ENCODE assay signal across 17 mouse cellular contexts in genomic region chr19:44364029-44364428, GRCm38 (mm10). TPM values are rescaled to one million over a fixed set of nuclear protein-coding genes. Genes with fewer than 3 reads are reported as not detected.
A peak's percentile ranks its signal among the peaks of the same experiment; 100 is the strongest.
DNase-seq lines count a peak whose midpoint lies in the region; TF ChIP-seq lines count a peak whose summit lies in the region.
"Had no signal": no experiment of that assay in that cellular context is flagged by ENCODE, and none has a peak within 500 bp of the region (broad histone marks: within the 10 kb centered on the region; RNA-seq: fewer than 3 reads in every experiment).

No protein-coding gene starts in this region.

- H3K9me3 ChIP-seq in MEL (replicated peaks; ENCODE audit: insufficient read depth, low read length): no peaks in the 10 kb centered on the region
- H3K9me3 ChIP-seq: G1E; limb, embryonic 10.5 days; midbrain, embryonic 13.5 days; neural tube, embryonic 15.5 days had no signal

- H3K4me1 ChIP-seq in MEL (ENCODE audit: control insufficient read depth in 1 of 2, insufficient read depth in 2 of 2, low read length in 2 of 2): no peaks in the 10 kb centered on the region; a peak in 1 of 4 replicates

- no peak overlapping the region for H3K27ac ChIP-seq in MEL (ENCODE audit: control insufficient read depth, low read depth, low read length)
- H3K27ac ChIP-seq: embryonic facial prominence, embryonic 10.5 days; heart, adult 2 months; hindbrain, embryonic 14.5 days; limb, embryonic 10.5 days; midbrain, embryonic 13.5 days; neural tube, embryonic 15.5 days had no signal

- intact Hi-C loops in left cerebral cortex, postnatal 14 days (cut with DNase I): loop anchor here (5.0 kb wide), 1 partner anchor 62 kb away; no protein-coding TSS in a partner anchor
- intact Hi-C loops in left cerebral cortex, postnatal 4 days (cut with DNase I): loop anchor here (5.0 kb wide), 1 partner anchor 167 kb away; no protein-coding TSS in a partner anchor

- TF ChIP-seq CTCF in MEL (IDR thresholded peaks at IDR 0.05 in 2 of 3, conservative IDR thresholded peaks at IDR 0.05 in 1 of 3; ENCODE audit: control insufficient read depth in 1 of 3, insufficient read depth in 1 of 3, low read depth in 2 of 3, low read length in 3 of 3, poor library complexity in 1 of 3, severe bottlenecking in 1 of 3): no peak

- no peaks in the 10 kb centered on the region for H3K79me2 ChIP-seq in MEL (ENCODE audit: control insufficient read depth, insufficient read depth, low read length, poor library complexity)

- TF ChIP-seq RAD21 in MEL (IDR thresholded peaks at IDR 0.05; ENCODE audit: low read depth, low read length): no peak

- no peak overlapping the region for H3K9ac ChIP-seq in MEL (ENCODE audit: control insufficient read depth, low read depth, low read length, poor library complexity, severe bottlenecking)
- H3K9ac ChIP-seq: hindbrain, embryonic 14.5 days; midbrain, embryonic 13.5 days; neural tube, embryonic 15.5 days had no signal

- DNase-seq in adrenal gland, adult 8-10 months: peak; percentile 18
- DNase-seq in adrenal gland, postnatal 10 days: no peak
- DNase-seq in left cerebral cortex, postnatal 14 days (ENCODE audit: low spot score in 2 of 2): peak; percentile 13 to 44
- no peak for DNase-seq in left cerebral cortex, postnatal 4 days
- DNase-seq in MEL (ENCODE audit: low read depth, low spot score): no peak
- DNase-seq in layer of hippocampus, adult 9-11 months: peak; percentile 53
- no peak for DNase-seq in urinary bladder, postnatal 36 days (ENCODE audit: low spot score in 2 of 2)
- DNase-seq in c-Kit-positive CD71-positive TER-119-positive erythroid progenitor cells, embryonic 14.5 days (ENCODE audit: low spot score): no peak

- H3K27me3 ChIP-seq in MEL (ENCODE audit: control insufficient read depth in 1 of 2, insufficient read depth in 2 of 2, low read length in 2 of 2): peaks cover 0 to 4% of the 10 kb centered on the region in 2 experiments; a peak in 3 of 4 replicates
- H3K27me3 ChIP-seq: midbrain, embryonic 13.5 days; neural tube, embryonic 15.5 days had no signal

- no peak overlapping the region for H3K4me3 ChIP-seq in MEL (ENCODE audit: control insufficient read depth in 1 of 2, insufficient read depth in 1 of 2, low read depth in 2 of 2, low read length in 2 of 2)
- H3K4me3 ChIP-seq: heart, adult 2 months; limb, embryonic 10.5 days; midbrain, embryonic 13.5 days; myocyte; neural tube, embryonic 15.5 days had no signal

- no peaks in the 10 kb centered on the region for H3K36me3 ChIP-seq in MEL (ENCODE audit: control insufficient read depth in 1 of 2, insufficient read depth in 2 of 2, low read length in 2 of 2)
- H3K36me3 ChIP-seq: embryonic facial prominence, embryonic 10.5 days; G1E; limb, embryonic 10.5 days; midbrain, embryonic 13.5 days; neural tube, embryonic 15.5 days had no signal

- no peak for TF ChIP-seq POLR2A in MEL (IDR thresholded peaks at IDR 0.05; ENCODE audit: control insufficient read depth in 1 of 2, insufficient read depth in 1 of 2, low read depth in 1 of 2, low read length in 2 of 2, poor library complexity in 1 of 2)

- TF ChIP-seq EP300 in MEL (IDR thresholded peaks at IDR 0.05; ENCODE audit: low read depth in 1 of 2, low read length in 2 of 2): no peak

TF ChIP-seq in MEL, 35 proteins besides CTCF, POLR2A, EP300 and RAD21:
- TF ChIP-seq ZNF384 (IDR thresholded peaks at IDR 0.05; ENCODE audit: low read depth, low read length) (peak; percentile 33; the same call in 1 of the 2 replicates), MEF2A (IDR thresholded peaks at IDR 0.05; ENCODE audit: extremely low read depth, insufficient replicate concordance, low read depth, low read length, poor library complexity, severe bottlenecking) (no peak)

RNA-seq across cellular contexts. Expression of gene Scd4, which starts 31.1 kb away (rescaled TPM):
- 1 to 10 TPM; 4.5 to 7.6 (median 6.6) TPM for total RNA-seq in adrenal gland, adult 8-10 months (2022)
- total RNA-seq in adrenal gland, postnatal 10 days (2021): 1 to 10 TPM; 1.6 to 1.7 TPM
- 1 to 10 TPM; 1.9 to 2.1 TPM for total RNA-seq in left cerebral cortex, postnatal 14 days (2021)
- total RNA-seq in left cerebral cortex, postnatal 4 days (2021): 1 to 10 TPM; 1.7 to 2.3 TPM
- 0.16 and 0.31 TPM in 2 replicates for total RNA-seq in MEL (2012; rRNA removed)
- polyA plus RNA-seq in MEL (2012; ENCODE audit: insufficient read depth in 1 of 2, insufficient read length in 2 of 2, low read depth in 1 of 2, low replicate concordance in 2 of 2, missing spikeins in 1 of 2): under 1 TPM in 1 of 2 experiments, not detected in 1; 0.36 TPM
- polyA plus RNA-seq: forebrain, embryonic 11.5 days had no signal

RNA-seq across cellular contexts. Expression of gene Scd1, which starts 43.6 kb away (rescaled TPM):
- 1,000 to 10,000 TPM in 1 of 4 experiments, 100 to 1,000 TPM in 3; 370 to 1,578 (median 696) TPM for total RNA-seq in adrenal gland, adult 8-10 months (2022)
- total RNA-seq in adrenal gland, postnatal 10 days (2021): 100 to 1,000 TPM; 181 to 382 TPM
- 100 to 1,000 TPM; 130 to 138 TPM for total RNA-seq in left cerebral cortex, postnatal 14 days (2021)
- 100 to 1,000 TPM in 1 of 2 experiments, 10 to 100 TPM in 1; 89.1 to 102 TPM for total RNA-seq in left cerebral cortex, postnatal 4 days (2021)
- total RNA-seq in MEL (2012; rRNA removed): 100 and 147 TPM in 2 replicates
- 100 to 1,000 TPM in 1 of 2 experiments, not detected in 1; 183 TPM for polyA plus RNA-seq in MEL (2012; ENCODE audit: insufficient read depth in 1 of 2, insufficient read length in 2 of 2, low read depth in 1 of 2, low replicate concordance in 2 of 2, missing spikeins in 1 of 2)

Comparison
In these comparisons a context has a peak if more than half of its experiments do, and no peak if none do; other contexts are left out.
1. DNase-seq: peak in adrenal gland, adult 8-10 months (single experiment), left cerebral cortex, postnatal 14 days (2 of 2) and layer of hippocampus, adult 9-11 months (single experiment); none in adrenal gland, postnatal 10 days (single experiment), left cerebral cortex, postnatal 4 days (single experiment), MEL (single experiment), urinary bladder, postnatal 36 days (0 of 2) and c-Kit-positive CD71-positive TER-119-positive erythroid progenitor cells, embryonic 14.5 days (single experiment).